Mouse (Mus musculus) MEL-GATA-1-ER (cell line): ENCODE results near the gene Prss38.

Experiments used
- DNase-seq: peaks from one replicate; pipeline ENCODE4 v3.0.0-alpha.2; 2012; ENCODE audit warnings: low read depth; ENCODE audit errors: extremely low read depth

Gene Prss38

DNA sequence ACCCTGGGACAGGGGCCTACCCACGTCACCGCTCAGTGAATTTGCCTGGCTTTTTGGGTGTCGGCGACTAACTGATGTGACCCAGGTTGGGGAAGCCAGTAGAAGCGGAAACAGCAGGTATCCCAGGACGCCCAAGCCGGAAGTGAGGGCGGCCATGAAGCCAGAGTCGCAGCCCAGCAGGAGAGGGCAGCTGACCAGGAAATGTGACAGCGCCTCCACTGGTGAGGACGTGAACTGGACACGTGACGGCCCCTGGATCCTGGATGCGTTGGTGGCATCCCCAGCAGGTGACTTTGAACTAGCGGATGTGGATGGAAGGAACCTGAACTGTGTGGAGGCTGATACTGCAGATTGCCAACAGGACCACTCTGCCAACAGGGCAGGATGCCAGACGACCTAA is at the start of gene Prss38:
Gene Prss38 (minus strand): TSS at position 183 of the 400 bp plus-strand sequence.
- no peak for DNase-seq

- no peak for DNase-seq
Measured at GRCm38 (mm10) chr11:59423010-59423588, 47.6 kb upstream of the Prss38 start.

- no peak for DNase-seq
Measured at GRCm38 (mm10) chr11:59421967-59422366, 46.5 kb upstream of the Prss38 start.

GRCm38 (mm10) chr11:59421436-59421835 is 46.0 kb upstream of the Prss38 start:
- no peak for DNase-seq

DNA sequence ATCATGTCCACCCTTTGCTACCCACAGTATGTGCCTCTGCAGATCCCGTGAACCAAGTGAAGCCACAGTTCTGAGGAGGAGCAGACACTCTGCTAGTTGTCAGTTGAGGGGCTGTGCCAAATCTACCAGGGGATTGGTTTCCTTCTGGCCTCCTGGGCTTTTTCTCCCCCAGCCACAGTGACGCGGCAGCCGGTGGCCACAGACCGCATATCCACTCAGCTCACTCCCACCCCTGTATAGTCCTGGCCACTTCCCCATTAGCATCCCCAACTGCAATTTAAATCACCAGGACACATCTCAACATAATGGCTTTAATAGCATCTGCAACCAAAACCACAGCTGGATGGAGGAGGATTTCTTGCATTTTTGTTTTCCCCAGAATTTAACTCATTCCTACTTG is 43.3 kb upstream of the Prss38 start:
- DNase-seq: no peak

DNA sequence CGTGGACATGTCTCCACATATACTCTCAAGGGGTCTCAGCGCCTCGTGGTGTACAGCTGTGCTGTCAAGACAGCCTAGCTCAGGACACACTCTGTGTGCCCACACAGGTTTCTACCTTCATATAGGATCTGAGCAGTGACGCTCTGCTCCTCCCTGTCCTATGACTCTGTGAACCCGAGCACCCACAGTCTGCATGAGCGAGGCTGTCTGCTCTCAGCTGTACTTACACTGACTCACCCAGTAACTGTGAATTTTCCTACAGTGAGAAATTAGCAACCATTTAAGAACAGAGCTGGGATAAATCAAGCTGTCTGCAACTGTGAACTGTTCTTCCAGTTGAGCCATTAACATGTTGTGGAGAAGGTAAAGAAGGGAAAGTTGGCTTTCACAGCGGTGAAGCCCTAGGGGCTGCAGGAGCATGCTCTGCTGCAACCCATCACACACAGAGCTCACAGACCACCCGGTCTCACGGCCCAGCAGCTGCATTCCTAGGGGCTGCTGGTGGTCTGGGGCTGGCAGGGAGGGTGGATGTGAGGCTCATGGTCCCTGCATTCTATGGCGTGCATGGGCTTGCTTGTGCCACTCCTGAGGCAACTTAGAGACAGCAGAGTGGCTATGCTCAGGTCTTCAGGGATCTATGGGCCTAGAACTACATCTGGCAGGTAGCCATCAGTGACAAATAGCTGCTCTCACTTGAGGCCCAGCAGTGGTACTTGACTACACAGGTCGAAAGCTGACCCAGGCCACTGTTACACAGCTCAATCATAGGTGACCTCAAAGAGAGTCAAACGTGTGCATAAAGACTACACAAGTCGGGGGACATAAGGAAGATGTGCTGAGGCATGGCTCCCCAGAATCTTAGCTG is 37.8 kb upstream of the Prss38 start:
- no peak for DNase-seq

GRCm38 (mm10) chr11:59412058-59412457 is 36.6 kb upstream of the Prss38 start:
- no peak for DNase-seq

GRCm38 (mm10) chr11:59410851-59411250 is 35.4 kb upstream of the Prss38 start:
- no peak for DNase-seq

DNA sequence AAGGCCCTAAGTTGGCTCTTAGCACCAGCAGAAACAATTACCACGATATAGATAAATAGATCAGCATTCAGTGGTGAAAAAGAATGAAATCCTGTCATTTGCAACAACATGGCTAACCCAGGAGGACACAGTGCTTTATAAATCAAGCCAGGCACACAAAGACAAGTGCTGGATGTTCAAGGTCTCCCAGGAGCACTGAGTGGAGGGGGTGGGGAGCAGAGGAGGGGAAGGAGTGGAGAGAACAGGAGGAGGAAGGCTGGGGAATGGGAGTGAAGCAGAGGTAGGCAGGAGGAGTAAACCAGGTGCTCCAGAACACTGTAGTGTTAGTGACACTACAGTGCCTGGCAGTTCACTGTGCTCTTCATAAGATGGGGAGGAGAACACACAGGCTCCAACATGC is 30.3 kb upstream of the Prss38 start:
- no peak for DNase-seq

- DNase-seq: no peak
Measured at GRCm38 (mm10) chr11:59400876-59401275, 25.4 kb upstream of the Prss38 start.

- DNase-seq: no peak
Measured at GRCm38 (mm10) chr11:59399830-59400229, 24.4 kb upstream of the Prss38 start.

DNA sequence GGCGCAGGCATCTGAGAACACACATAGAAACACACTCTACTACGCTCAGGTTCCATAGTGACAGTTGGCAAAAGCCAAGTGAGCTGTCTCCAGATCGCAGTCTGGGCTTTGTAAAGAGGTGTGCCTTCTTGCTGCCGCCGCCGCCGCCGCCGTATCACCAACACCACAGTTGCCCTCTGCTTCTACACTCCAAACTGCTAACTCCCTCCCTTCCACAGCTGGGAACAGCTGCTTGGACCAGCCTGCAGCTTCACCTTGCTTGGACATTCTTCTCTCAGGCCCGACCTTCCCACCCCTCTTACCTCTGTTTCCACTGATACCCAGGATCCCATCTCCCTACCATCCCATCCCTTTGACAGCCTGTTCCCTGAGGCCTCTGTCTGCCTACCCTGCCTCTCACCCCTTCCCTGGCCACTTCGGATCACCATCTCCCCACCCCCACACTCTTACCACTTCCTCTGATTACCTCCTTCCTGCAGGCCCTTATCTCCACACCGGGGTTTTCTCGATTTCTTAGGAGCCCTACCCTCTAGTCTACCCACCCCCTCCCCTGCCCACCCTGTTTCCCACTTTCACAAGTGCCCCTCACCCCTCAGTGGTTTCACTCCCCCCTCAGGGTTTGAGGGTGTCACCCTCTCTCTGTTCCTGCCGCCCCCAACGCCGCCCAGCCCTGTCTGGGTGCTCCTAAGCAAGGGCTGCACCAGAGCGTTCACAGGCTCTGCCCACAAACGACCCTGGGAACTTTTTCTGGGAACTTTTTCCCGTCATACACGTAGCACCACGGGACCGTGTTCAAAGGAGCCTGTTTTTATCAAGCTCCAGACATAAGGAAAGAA is 22.3 kb upstream of the Prss38 start:
- DNase-seq: peak; percentile 84

DNA sequence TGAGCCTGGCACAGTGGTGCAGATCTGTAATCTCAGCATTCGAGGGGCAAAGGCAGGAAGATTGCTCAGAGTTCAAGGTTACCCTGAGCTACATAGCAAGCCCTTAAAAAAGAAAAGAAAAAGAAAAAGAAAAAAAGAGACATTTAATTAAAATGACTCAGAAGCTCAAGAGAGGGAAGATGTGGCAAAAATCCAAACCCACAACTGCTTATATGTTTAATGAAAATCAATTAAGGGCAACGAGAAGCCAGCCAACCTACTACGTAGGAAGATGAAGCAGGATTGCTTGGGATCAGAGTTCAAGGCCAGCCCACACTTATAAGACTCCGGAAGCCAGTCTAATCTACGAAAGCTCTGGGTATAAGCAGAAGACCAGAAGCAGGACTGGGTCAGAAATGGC is 19.0 kb upstream of the Prss38 start:
- DNase-seq: no peak

DNA sequence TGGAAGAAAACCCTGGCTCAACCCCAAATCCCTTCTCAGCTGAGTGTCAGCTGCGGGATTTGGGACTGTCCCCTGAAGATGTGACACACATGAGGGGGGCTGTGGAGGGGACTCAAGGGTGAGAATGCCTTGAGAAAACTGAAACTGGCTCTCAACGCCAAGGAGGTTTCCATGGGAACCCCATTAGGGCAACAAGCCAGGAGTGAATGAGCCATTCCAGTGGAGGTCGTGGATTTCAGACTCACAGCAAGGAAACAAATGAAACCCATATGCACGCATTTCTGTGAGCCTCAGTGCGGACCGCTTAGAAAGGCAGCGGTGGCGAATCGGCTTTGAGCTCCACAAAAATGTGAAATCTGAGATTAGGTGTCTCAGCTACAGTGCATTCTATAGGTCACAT is 18.1 kb upstream of the Prss38 start:
- no peak for DNase-seq

DNA sequence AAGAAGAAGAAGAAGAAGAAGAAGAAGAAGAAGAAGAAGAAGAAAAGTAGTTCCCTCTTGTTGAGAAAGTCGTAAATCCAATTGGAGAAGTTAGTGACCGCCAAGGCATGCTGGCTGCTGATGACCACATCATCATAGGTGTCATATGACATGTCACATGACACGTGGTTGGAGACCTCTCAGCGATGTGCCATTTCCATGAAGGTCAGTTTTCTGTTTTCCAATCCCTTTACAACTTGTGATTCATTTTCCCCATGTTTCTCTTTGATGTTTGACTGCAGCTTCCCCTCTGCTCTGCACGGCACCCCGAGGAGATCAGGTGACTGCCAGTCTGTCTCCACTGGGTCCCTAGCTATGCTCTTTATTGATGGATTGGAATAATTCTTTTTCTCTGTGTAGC is 16.8 kb upstream of the Prss38 start:
- no peak for DNase-seq

DNA sequence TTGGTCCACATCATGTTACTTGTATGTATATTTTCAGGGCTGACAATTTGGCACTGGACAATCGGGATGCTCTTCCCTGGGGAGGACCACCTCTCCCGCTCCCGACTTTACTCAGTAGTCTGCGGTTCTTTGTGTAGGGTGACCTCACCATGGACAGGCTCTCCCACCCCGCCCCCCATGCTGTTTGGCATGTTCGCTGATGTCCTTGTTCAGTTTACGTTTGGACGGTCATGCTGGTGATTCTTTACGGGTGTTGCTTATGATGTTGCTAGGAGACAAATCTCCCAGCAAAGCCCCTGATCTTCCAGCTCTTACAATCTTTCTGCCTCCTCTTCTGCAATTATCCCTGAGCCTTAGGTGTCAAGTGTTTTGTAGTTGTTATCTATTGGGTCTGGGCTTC is 15.0 kb upstream of the Prss38 start:
- no peak for DNase-seq

- DNase-seq: no peak
Measured at GRCm38 (mm10) chr11:59389617-59390016, 14.2 kb upstream of the Prss38 start.

DNA sequence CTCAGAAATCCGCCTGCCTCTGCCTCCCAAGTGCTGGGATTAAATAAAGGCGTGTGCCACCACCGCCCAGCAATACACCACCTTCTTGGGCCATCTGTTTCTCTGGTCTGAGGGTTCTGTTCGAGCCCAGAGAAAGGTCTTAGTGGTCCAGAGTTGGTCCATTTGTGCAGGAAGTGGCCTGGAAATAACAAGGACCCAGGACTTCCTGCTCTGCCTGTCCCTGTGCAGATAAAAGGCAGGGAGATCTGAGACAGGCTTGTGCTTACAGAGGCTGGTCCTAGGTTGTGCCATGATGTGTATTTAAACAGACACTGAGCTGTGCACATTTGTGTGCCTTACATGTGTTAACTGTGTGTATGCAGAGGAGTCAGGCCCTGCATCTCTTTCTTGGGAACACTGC is 13.3 kb upstream of the Prss38 start:
- no peak for DNase-seq

DNA sequence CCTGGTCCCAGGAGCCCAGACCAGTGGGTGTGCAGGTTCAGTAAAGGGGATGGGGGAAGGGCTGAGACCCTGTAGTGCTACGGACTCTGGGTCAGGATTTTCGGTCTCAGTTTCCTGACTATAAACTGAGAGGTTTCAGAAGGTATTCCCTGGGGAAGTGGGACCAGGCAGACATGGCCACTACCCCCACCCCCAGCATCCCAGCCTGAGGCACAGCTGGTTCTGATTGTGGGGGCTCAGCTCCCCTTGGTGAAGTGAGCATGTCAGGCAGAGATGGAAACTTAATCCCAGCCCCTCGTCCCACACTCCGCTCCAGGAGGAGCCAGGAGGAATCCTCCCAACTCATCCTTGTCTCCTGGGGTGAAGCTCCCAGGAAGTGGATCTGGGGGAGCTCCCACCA is 12.0 kb upstream of the Prss38 start:
- no peak for DNase-seq

DNA sequence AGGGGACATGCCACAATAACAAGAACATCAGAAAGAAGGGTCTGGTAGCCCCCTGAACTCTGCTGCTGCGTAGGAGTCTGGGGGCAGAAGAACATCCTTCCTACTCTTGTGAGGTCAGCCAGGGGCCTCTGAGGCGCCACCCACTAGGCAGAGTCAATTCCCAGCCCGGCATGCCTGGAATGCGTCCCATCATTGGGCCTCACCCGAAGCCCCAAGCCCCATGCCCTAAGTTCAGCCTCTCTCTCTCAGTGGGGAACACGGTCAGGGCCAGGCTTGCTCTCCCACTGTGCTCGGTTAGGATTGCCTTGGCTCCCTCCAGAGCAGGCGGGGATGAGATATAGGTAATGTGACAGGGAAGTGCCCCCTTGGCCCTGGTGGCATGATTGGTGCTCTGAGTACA is 9.7 kb upstream of the Prss38 start:
- no peak for DNase-seq

GRCm38 (mm10) chr11:59384441-59384959 is 9.0 kb upstream of the Prss38 start:
- DNase-seq: no peak

- no peak for DNase-seq
Measured at GRCm38 (mm10) chr11:59379547-59379946, 4.1 kb upstream of the Prss38 start.
